24 mouse cellular contexts compared by ENCODE assay signal in genomic region chr12:29916807-29917206, GRCm38 (mm10). TPM values are rescaled to one million over a fixed set of nuclear protein-coding genes. Genes with fewer than 3 reads are reported as not detected.
A peak's percentile ranks its signal among the peaks of the same experiment; 100 is the strongest.
DNase-seq lines count a peak whose midpoint lies in the region; ATAC-seq lines count a peak whose summit lies in the region.
"Had no signal": no experiment of that assay in that cellular context is flagged by ENCODE, and none has a peak within 500 bp of the region (broad histone marks: within the 10 kb centered on the region; RNA-seq: fewer than 3 reads in every experiment).

No protein-coding gene starts in this region.

- no peak overlapping the region for H3K27ac ChIP-seq in hindbrain, embryonic 16.5 days (ENCODE audit: low read depth, low read length)
- H3K27ac ChIP-seq in hindbrain, embryonic 12.5 days: no peak overlapping the region
- H3K27ac ChIP-seq in forebrain, embryonic 11.5 days (ENCODE audit: low read depth, low read length): no peak overlapping the region
- H3K27ac ChIP-seq: hindbrain, embryonic 10.5 days; limb, embryonic 13.5 days; lung, embryonic 15.5 days; midbrain, embryonic 10.5 days; midbrain, embryonic 15.5 days; neural tube, embryonic 13.5 days had no signal

- H3K4me1 ChIP-seq in hindbrain, embryonic 16.5 days (ENCODE audit: control insufficient read depth, insufficient read depth, low read depth, low read length): no peaks in the 10 kb centered on the region
- H3K4me1 ChIP-seq in hindbrain, embryonic 12.5 days: no peaks in the 10 kb centered on the region
- H3K4me1 ChIP-seq in forebrain, embryonic 11.5 days (replicated peaks; ENCODE audit: control insufficient read depth, insufficient read depth, low read length): no peaks in the 10 kb centered on the region
- H3K4me1 ChIP-seq: hindbrain, embryonic 10.5 days; limb, embryonic 13.5 days; lung, embryonic 15.5 days; midbrain, embryonic 10.5 days; midbrain, embryonic 15.5 days; neural tube, embryonic 13.5 days had no signal

- WGBS in hindbrain, embryonic 16.5 days: 76% methylated on average over 6 of the region's 6 CpGs
- WGBS in hindbrain, embryonic 12.5 days: 91% methylated on average over 6 of the region's 6 CpGs
- WGBS in forebrain, embryonic 11.5 days: 83% methylated on average over 6 of the region's 6 CpGs

- peak; percentile 52 to 54 for DNase-seq in cerebellum, postnatal 10 days
- DNase-seq in cerebellum, adult 8-10 months: no peak
- DNase-seq in retina, postnatal 1 day: peak; percentile 74
- DNase-seq in retina, embryonic 14.5 days (ENCODE audit: low spot score): no peak
- no peak for DNase-seq in forebrain, embryonic 11.5 days (ENCODE audit: low spot score)
- DNase-seq: adrenal gland, postnatal 10 days; cerebellum, adult 18-20 months; gastrocnemius, postnatal 14 days; heart, postnatal 14 days; kidney, adult 9 months; kidney, postnatal 10 days; layer of hippocampus, adult 9-11 months; right cerebral cortex, postnatal 25 days; thymus, postnatal 36 days had no signal

- no peak overlapping the region for H3K9ac ChIP-seq in hindbrain, embryonic 16.5 days (ENCODE audit: low read depth, low read length)
- H3K9ac ChIP-seq in hindbrain, embryonic 12.5 days: no peak overlapping the region
- no peak overlapping the region for H3K9ac ChIP-seq in forebrain, embryonic 11.5 days (ENCODE audit: low read length)
- H3K9ac ChIP-seq: limb, embryonic 13.5 days; lung, embryonic 15.5 days; midbrain, embryonic 15.5 days; neural tube, embryonic 13.5 days had no signal

- H3K9me3 ChIP-seq in hindbrain, embryonic 16.5 days (ENCODE audit: control insufficient read depth, low read length): no peaks in the 10 kb centered on the region
- H3K9me3 ChIP-seq in hindbrain, embryonic 12.5 days (replicated peaks): no peaks in the 10 kb centered on the region
- H3K9me3 ChIP-seq in forebrain, embryonic 11.5 days (ENCODE audit: control insufficient read depth, low read length): no peaks in the 10 kb centered on the region
- H3K9me3 ChIP-seq: hindbrain, embryonic 10.5 days; limb, embryonic 13.5 days; lung, embryonic 15.5 days; midbrain, embryonic 10.5 days; midbrain, embryonic 15.5 days; neural tube, embryonic 13.5 days had no signal

- H3K4me3 ChIP-seq in hindbrain, embryonic 16.5 days (ENCODE audit: low read length): no peak overlapping the region
- H3K4me3 ChIP-seq in hindbrain, embryonic 12.5 days: no peak overlapping the region
- no peak overlapping the region for H3K4me3 ChIP-seq in forebrain, embryonic 11.5 days (ENCODE audit: low read depth, low read length)
- H3K4me3 ChIP-seq: hindbrain, embryonic 10.5 days; limb, embryonic 13.5 days; lung, embryonic 15.5 days; midbrain, embryonic 10.5 days; midbrain, embryonic 15.5 days; neural tube, embryonic 13.5 days had no signal

- no peak overlapping the region for H3K4me2 ChIP-seq in hindbrain, embryonic 16.5 days (ENCODE audit: low read length)
- no peak overlapping the region for H3K4me2 ChIP-seq in hindbrain, embryonic 12.5 days (replicated peaks)
- no peak overlapping the region for H3K4me2 ChIP-seq in forebrain, embryonic 11.5 days (ENCODE audit: low read depth, low read length, severe bottlenecking)
- H3K4me2 ChIP-seq: limb, embryonic 13.5 days; liver, embryonic 11.5 days; lung, embryonic 15.5 days; midbrain, embryonic 15.5 days; neural tube, embryonic 13.5 days had no signal

- peak; percentile 17; the same call in 1 of the 2 replicates for ATAC-seq in hindbrain, embryonic 16.5 days
- no peak for ATAC-seq in hindbrain, embryonic 12.5 days (ENCODE audit: low FRiP score)
- no peak for ATAC-seq in forebrain, embryonic 11.5 days (replicated peaks; ENCODE audit: low FRiP score)
- ATAC-seq: midbrain, embryonic 15.5 days; Patski had no signal

- peaks cover 24% of the 10 kb centered on the region for H3K36me3 ChIP-seq in hindbrain, embryonic 16.5 days (ENCODE audit: control insufficient read depth, insufficient read depth, low read length)
- H3K36me3 ChIP-seq in hindbrain, embryonic 12.5 days: peaks cover 32% of the 10 kb centered on the region
- no peaks in the 10 kb centered on the region for H3K36me3 ChIP-seq in forebrain, embryonic 11.5 days (ENCODE audit: control insufficient read depth, insufficient read depth, low read length)
- H3K36me3 ChIP-seq: hindbrain, embryonic 10.5 days; limb, embryonic 13.5 days; lung, embryonic 15.5 days; midbrain, embryonic 10.5 days had no signal

- no peaks in the 10 kb centered on the region for H3K27me3 ChIP-seq in hindbrain, embryonic 16.5 days (replicated peaks; ENCODE audit: control insufficient read depth, insufficient read depth, low read length)
- H3K27me3 ChIP-seq in hindbrain, embryonic 12.5 days: no peaks in the 10 kb centered on the region
- no peaks in the 10 kb centered on the region for H3K27me3 ChIP-seq in forebrain, embryonic 11.5 days (ENCODE audit: control insufficient read depth, insufficient read depth, low read length)
- H3K27me3 ChIP-seq: limb, embryonic 13.5 days; lung, embryonic 15.5 days; midbrain, embryonic 15.5 days; neural tube, embryonic 13.5 days; Patski had no signal

RNA-seq across cellular contexts. Expression of gene Pxdn, which starts 20.6 kb away (rescaled TPM):
- 35.4 and 57.3 TPM in 2 replicates for polyA plus RNA-seq in hindbrain, embryonic 16.5 days (2015; fragmentation: Nextera tagmentation; extraction: Ambion mirVana)
- polyA plus RNA-seq in hindbrain, embryonic 12.5 days (2016; fragmentation: Nextera tagmentation; extraction: Ambion mirVana): 93.8 and 103 TPM in 2 replicates
- polyA plus RNA-seq in forebrain, embryonic 11.5 days (2014; fragmentation: Nextera tagmentation; extraction: Ambion mirVana): 66.1 and 73.7 TPM in 2 replicates

Comparison
In these comparisons a context has a peak if more than half of its experiments do, and no peak if none do; other contexts are left out.
1. DNase-seq: peak in cerebellum, postnatal 10 days (2 of 2) and retina, postnatal 1 day (single experiment); none in cerebellum, adult 8-10 months (single experiment), retina, embryonic 14.5 days (single experiment) and forebrain, embryonic 11.5 days (single experiment).